Mouse (Mus musculus) hindbrain, embryonic 14.5 days (tissue): Measurements from ENCODE around the gene Zfp688. TPM values are rescaled to one million over a fixed set of nuclear protein-coding genes. Genes with fewer than 3 reads are reported as not detected.
"Not testable (repeated sequence)": the region's sequence is repeated elsewhere in the genome, so short reads cannot be mapped to it uniquely, and the experiment has no call there.

Source experiments
- ATAC-seq: fragments of 200-750 bp; cut with Nextera tagmentation; 2 replicates; pipeline ENCODE4 v1.8.0; 2017; ENCODE audit warnings: moderate number of reproducible peaks, mild to moderate bottlenecking, moderate TSS enrichment, moderate library complexity; ENCODE audit not compliant: low FRiP score
- DNase-seq: peaks from one replicate; pipeline ENCODE4 v3.0.0-alpha.2; 2015; ENCODE audit warnings: low spot score
- H3K27ac ChIP-seq: fragments of 300-500 bp; sonication (generic); 2 replicates; pipeline ENCODE4 v1.5.1; 2014; ENCODE audit warnings: mild to moderate bottlenecking, moderate library complexity
- H3K27me3 ChIP-seq: fragments of 300-500 bp; sonication (generic); 2 replicates; pipeline ENCODE4 v1.6.1; 2014; ENCODE audit warnings: mild to moderate bottlenecking, low read length, mixed read lengths; ENCODE audit not compliant: control insufficient read depth, insufficient read depth
- H3K36me3 ChIP-seq: fragments of 300-500 bp; sonication (generic); replicated peaks from 2 replicates; pipeline ENCODE4 v1.6.1; 2014; ENCODE audit not compliant: control insufficient read depth, insufficient read depth
- H3K4me1 ChIP-seq: fragments of 300-500 bp; sonication (generic); replicated peaks from 2 replicates; pipeline ENCODE4 v1.6.1; 2014; ENCODE audit warnings: antibody characterized with exemption, low read length, mixed read lengths; ENCODE audit not compliant: control insufficient read depth, insufficient read depth
- H3K4me2 ChIP-seq: fragments of 300-500 bp; sonication (generic); replicated peaks from 2 replicates; pipeline ENCODE4 v1.6.1; 2014; ENCODE audit warnings: mild to moderate bottlenecking, moderate library complexity
- H3K4me3 ChIP-seq: fragments of 300-500 bp; sonication (generic); replicated peaks from 2 replicates; pipeline ENCODE4 v1.5.1; 2014; ENCODE audit warnings: mild to moderate bottlenecking, low read length
- H3K9ac ChIP-seq: fragments of 300-500 bp; sonication (generic); 2 replicates; pipeline ENCODE4 v1.6.1; 2014
- H3K9me3 ChIP-seq: fragments of 300-500 bp; sonication (generic); 2 replicates; pipeline ENCODE4 v1.6.1; 2016; ENCODE audit warnings: low read length; ENCODE audit not compliant: control insufficient read depth
- WGBS: fragments of 180-500 bp; shearing (Covaris S2); extraction: QIAGEN DNeasy Blood & Tissue Kit; methylation state at CpG from one replicate; pipeline ENCODE4 v1.1.7; 2014; 5-methylcytosine and 5-hydroxymethylcytosine counted together
- polyA plus RNA-seq: library from polyadenylated mRNA; unstranded; fragments of >200 nt; fragmentation: Nextera tagmentation; extraction: Ambion mirVana; gene quantifications from 2 replicates; pipeline ENCODE4 v1.2.1, GENCODE M21; 2014

The Zfp688 gene
- polyA plus RNA-seq: 25.6 and 31.6 TPM in 2 replicates

DNA sequence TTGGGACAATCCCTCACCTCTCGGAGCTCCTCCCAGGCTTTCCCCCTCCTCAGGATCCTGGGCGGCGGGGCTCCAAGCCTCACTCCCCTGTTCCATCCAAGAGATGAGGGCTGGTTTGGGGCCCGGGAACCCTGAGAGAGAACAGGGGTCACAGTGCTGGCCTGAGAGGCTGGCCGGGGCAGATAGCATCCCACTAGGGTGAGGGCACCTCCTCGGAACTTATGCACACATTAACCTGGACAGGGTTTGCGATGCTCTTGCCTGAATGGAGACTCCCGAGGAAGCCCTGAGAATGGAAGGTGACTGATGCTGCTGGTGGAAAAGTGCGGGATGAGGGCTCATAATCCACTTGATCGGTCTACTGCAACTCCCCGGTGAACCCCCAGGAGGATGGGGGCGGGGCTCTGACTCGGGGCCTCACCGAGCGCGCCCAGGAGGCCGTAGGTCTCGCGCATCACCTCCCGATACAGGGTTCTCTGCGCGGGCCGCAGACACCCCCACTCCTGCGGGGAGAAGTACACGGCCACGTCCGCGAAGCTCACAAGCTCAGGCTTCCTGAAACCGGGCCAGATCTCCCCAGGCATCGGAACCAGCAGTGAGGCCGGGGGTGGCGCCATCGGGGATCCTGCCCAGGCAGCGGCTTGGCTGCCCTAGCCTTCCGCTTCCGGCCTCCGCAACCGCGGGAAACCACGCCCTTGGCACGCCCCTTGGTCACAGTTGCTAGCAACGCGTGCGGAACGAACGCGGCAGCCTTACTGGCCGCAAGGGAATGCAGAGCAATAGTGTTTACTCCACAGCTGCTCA, at the start of gene Zfp688:
Zfp688 (minus strand) TSS at position 681 of the 804 bp plus-strand sequence.
- no peaks in the 10 kb centered on the region for H3K9me3 ChIP-seq
- DNase-seq: peak; percentile 93
- H3K27ac ChIP-seq: peak within 1 kb of the TSS; percentile 90
- WGBS: under 1% methylated on average over 48 of the region's 48 CpGs
- peak within 1 kb of the TSS; percentile 82 for H3K4me3 ChIP-seq
- ATAC-seq: peak; percentile 95
- H3K4me1 ChIP-seq: peaks cover 13% of the 10 kb centered on the region
- H3K4me2 ChIP-seq: peak within 1 kb of the TSS; percentile 99
- H3K27me3 ChIP-seq: no peaks in the 10 kb centered on the region
- peak within 1 kb of the TSS; percentile 90 for H3K9ac ChIP-seq
- peaks cover 8% of the 10 kb centered on the region for H3K36me3 ChIP-seq

DNA sequence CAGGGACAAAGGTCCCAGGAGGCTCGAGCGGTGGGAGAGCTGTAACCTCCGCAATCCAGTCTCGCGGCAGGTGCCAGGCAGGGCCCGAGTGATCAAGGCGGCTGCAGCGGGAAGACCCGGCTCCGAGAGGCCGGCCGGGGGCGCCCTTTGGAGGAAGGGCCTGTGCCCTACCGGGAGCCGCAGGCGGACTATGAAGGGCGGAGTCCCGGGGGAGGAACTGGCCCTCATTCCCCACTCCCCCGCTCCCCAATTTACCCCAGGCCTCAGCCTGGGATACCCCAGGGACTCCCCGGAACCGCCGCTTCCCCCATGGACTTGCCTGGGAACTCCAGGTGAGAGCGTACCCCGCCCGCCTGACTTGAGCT, 49.8 kb upstream of the Zfp688 start:
- no peak for DNase-seq
- Histone ChIP-seq H3K9ac (peak overlapping the region; percentile 89), H3K27me3 (no peaks in the 10 kb centered on the region), H3K4me3 (peak overlapping the region; percentile 73), H3K36me3 (peaks cover 49% of the 10 kb centered on the region), H3K9me3 (no peaks in the 10 kb centered on the region), H3K4me2 (peak overlapping the region; percentile 91), H3K27ac (peak overlapping the region; percentile 95), H3K4me1 (peaks cover 13% of the 10 kb centered on the region)
- peak; percentile 29 for ATAC-seq
- WGBS: under 1% methylated on average over 17 of the region's 25 CpGs

DNA sequence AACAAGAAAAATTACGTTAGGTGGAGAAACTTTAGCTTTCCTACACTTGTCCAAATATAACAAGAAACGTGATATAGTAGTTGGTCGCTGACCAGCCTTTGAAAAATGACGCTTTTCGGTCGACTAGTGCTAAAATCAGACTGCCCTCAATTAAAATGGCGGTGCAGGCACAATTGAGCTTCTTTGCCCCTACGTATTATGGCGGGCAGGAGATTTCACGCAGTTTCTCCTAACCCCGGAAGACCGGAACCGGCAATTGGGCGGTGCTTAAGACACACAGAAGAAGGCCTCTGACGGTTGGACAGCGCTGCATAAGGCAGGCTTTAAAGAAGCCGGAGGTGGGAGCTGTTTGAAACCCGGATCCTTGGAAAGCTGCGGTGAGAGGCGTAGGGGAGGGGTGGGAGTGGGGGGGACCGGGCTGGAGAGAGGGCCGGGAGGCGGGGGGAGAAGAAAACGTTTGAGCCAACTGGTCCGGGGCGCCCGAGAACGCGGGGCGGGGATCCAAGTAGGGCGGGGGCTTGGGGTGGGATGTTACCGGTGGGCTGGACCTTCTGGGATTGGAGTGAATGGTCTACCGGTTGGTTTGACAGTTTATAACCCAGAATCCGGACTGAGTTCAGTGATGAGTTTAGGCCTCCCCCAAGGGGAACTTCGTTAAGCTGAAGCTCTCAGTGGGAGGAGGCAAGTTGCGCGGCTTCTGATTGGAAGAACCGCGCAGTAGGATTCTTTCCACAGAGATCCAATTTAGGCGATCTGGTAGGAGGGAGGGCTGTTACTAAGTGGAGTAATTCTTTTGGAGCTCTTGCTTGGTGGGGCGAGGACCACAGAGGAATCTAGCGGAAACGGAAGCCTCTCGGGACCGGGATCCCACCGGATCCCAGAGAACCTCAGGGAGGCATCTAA, 49.1 kb upstream of the Zfp688 start:
- Histone ChIP-seq H3K4me2 (peak overlapping the region; percentile 91), H3K4me3 (peak overlapping the region; percentile 73), H3K4me1 (peaks cover 13% of the 10 kb centered on the region), H3K36me3 (peaks cover 45% of the 10 kb centered on the region), H3K27me3 (no peaks in the 10 kb centered on the region), H3K9ac (peak overlapping the region; percentile 89), H3K27ac (peak overlapping the region; percentile 95), H3K9me3 (no peaks in the 10 kb centered on the region)
- WGBS: under 1% methylated on average over 44 of the region's 46 CpGs
- peak; percentile 95 for ATAC-seq
- peak; percentile 93 for DNase-seq

DNA sequence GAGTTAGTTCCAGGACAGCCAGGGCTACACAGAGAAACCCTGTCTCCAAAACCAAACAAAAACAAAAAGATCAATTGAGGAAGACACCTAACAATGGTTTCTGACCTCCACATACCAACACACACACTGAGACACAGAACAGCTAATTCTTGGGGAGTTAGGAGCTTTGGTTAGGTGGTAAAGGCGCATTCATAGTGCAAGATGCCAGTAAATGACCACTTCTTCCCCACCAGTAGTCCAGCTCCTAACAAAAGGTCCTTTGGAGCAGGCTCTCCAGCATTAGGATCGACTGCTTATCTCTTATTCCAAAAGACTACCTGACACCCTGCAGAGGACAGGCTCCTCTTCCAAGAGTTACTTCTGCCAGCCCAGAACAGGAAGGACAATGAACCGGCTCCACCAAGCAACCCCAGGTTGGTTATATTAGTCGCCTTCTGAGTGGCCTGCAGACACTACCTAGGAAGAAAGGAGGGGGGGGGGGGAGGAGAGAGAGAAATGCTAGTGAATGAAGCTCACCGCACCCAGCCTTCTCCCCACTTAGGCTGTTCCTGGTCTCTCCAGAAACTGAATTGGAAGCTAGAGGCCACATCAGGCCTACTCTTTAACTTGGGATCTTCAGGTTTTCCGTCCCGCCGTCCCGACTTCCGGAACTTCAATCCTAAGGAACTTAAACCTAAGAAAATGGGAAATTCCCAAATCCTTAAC, 48.3 kb upstream of the Zfp688 start:
- ATAC-seq (no peak), DNase-seq (no peak)
- no peaks in the 10 kb centered on the region for H3K27me3 ChIP-seq
- peak overlapping the region; percentile 73 for H3K4me3 ChIP-seq
- 8% methylated on average over 10 of the region's 10 CpGs for WGBS
- H3K9ac ChIP-seq: peak overlapping the region; percentile 89
- peaks cover 38% of the 10 kb centered on the region for H3K36me3 ChIP-seq
- H3K4me1 ChIP-seq: peaks cover 13% of the 10 kb centered on the region
- H3K4me2 ChIP-seq: peak overlapping the region; percentile 91
- peak overlapping the region; percentile 95 for H3K27ac ChIP-seq
- H3K9me3 ChIP-seq: no peaks in the 10 kb centered on the region

DNA sequence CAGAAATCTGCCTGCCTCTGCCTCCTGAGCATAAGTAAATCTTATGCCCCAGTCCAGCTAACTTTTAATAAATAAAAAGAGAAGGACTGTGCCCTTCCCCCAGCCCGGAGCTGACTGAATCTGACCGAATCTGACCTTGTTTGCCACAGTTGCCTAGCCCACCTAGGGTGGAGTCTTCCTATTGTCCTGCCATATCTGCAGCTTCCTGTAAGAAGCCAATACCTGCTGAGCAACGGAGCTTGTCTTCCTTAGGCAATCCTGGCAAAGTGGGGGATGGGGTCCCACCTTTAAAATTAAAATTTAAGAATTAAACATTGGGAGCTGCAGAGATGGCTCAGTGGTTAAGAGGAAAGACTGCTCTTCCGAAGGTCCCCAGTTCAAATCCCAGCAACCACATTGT, 44.7 kb upstream of the Zfp688 start:
- no peak overlapping the region for H3K4me2 ChIP-seq

DNA sequence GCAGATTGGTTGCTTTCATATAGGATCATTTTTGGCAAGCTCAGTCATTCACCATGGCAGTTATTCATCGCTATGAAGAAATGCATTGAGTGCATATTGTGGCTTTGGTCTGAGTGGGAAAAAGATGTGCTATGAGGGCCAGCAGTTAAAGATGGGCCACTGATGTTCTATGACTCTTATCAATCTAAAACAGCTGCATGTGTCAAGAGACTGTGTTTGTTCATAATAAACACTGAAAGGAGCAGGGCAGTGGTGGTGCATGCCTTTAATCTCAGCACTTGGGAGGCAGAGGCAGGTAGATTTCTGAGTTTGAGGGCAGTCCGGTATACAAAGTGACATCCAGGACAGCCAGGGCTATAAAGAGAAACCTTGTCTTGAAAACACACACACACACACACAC, 43.8 kb upstream of the Zfp688 start:
- H3K27ac ChIP-seq, H3K9me3 ChIP-seq, H3K9ac ChIP-seq, DNase-seq, H3K4me1 ChIP-seq, H3K4me3 ChIP-seq, H3K27me3 ChIP-seq, ATAC-seq, H3K4me2 ChIP-seq: not testable (repeated sequence)
- WGBS: 95% methylated on average over 2 of the region's 2 CpGs
- H3K36me3 ChIP-seq: peaks cover 43% of the 10 kb centered on the region

More for the DNA sequence above, 44.7 kb upstream of the Zfp688 start:
- WGBS: 96% methylated on average over 4 of the region's 4 CpGs
- peaks cover 4% of the 10 kb centered on the region for H3K4me1 ChIP-seq
- DNase-seq (no peak), ATAC-seq (no peak)
- no peak overlapping the region for H3K9ac ChIP-seq
- no peaks in the 10 kb centered on the region for H3K27me3 ChIP-seq
- H3K27ac ChIP-seq: no peak overlapping the region
- H3K9me3 ChIP-seq: no peaks in the 10 kb centered on the region
- no peak overlapping the region for H3K4me3 ChIP-seq
- H3K36me3 ChIP-seq: peaks cover 34% of the 10 kb centered on the region

DNA sequence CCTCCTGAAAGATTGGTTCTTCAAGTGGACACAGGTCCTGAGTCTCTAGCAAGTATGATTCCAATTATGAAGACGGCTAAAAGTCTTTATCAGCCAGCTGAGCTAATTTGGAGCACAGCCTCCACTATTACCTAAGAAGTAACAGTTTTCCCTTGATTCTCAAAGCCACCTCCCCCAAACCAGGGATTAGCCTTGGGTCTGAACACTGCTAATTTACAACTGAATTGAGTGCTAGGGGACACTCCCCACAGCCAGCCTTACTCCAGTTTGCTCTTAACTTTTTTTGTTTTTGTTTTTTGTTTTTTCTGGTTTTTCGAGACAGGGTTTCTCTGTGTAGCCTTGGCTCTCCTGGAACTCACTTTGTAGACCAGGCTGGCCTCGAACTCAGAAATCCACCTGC, 43.3 kb upstream of the Zfp688 start:
- Histone ChIP-seq H3K9ac (no peak overlapping the region), H3K36me3 (peaks cover 48% of the 10 kb centered on the region), H3K27me3 (no peaks in the 10 kb centered on the region), H3K9me3 (no peaks in the 10 kb centered on the region), H3K27ac (no peak overlapping the region), H3K4me1 (peaks cover 4% of the 10 kb centered on the region), H3K4me3 (no peak overlapping the region), H3K4me2 (no peak overlapping the region)
- ATAC-seq (no peak), DNase-seq (no peak)
- WGBS: 97% methylated on average over 3 of the region's 3 CpGs

DNA sequence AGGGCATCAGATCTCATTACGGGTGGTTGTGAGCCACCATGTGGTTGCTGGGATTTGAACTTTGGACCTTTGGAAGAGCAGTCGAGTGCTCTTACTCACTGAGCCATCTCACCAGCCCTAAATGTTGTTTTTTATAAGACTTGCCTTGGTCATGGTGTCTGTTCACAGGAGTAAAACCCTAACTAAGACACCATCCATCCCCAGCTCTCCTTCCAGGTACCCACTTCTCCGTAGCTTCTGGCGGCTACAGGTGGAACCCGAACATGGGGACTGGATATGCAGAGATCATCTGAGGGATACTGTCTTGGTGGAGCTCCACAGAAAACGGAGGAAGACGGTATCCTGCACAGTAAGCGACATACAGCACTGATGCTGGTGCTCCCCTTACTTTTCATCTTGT, 37.4 kb upstream of the Zfp688 start, which contains the start of gene Prr14:
Prr14 (plus strand) TSS at position 301 of the 400 bp plus-strand sequence.
- not testable (repeated sequence) for ATAC-seq

More for the DNA sequence above, 37.4 kb upstream of the Zfp688 start, which contains the start of gene Prr14:
- not testable (repeated sequence) for H3K4me2 ChIP-seq, H3K27ac ChIP-seq, H3K27me3 ChIP-seq, H3K4me1 ChIP-seq, H3K9me3 ChIP-seq, H3K9ac ChIP-seq, DNase-seq, H3K4me3 ChIP-seq
- H3K36me3 ChIP-seq: peaks cover 49% of the 10 kb centered on the region
- WGBS: 95% methylated on average over 8 of the region's 8 CpGs
